Mouse (Mus musculus): ENCODE measurements around the gene Spata2.

The Spata2 gene

GRCm38 (mm10) chr2:167483081-167483826 lies 9.4 kb downstream of the Spata2 start:
- in situ Hi-C loops (cut with MboI, MseI) = no loop called here

GRCm38 (mm10) chr2:167482681-167483080 lies 10.0 kb downstream of the Spata2 start:
- in situ Hi-C loops (cut with MboI, MseI) = no loop called here

- in situ Hi-C loops (cut with MboI, MseI) = no loop called here
Measured at GRCm38 (mm10) chr2:167479501-167479900, 13.2 kb downstream of the Spata2 start.

GRCm38 (mm10) chr2:167478128-167478527 lies 14.6 kb downstream of the Spata2 start:
- in situ Hi-C loops (cut with MboI, MseI) = no loop called here

- in situ Hi-C loops (cut with MboI, MseI) = no loop called here
Measured at GRCm38 (mm10) chr2:167476762-167477161, 15.9 kb downstream of the Spata2 start.

GRCm38 (mm10) chr2:167476200-167476688 lies 16.4 kb downstream of the Spata2 start:
- in situ Hi-C loops (cut with MboI, MseI) = no loop called here

- in situ Hi-C loops (cut with MboI, MseI) = no loop called here
Measured at GRCm38 (mm10) chr2:167475596-167475995, 17.1 kb downstream of the Spata2 start.

GRCm38 (mm10) chr2:167474218-167474617 lies 18.5 kb downstream of the Spata2 start:
- in situ Hi-C loops (cut with MboI, MseI) = no loop called here

GRCm38 (mm10) chr2:167471585-167471984 lies 21.1 kb downstream of the Spata2 start:
- in situ Hi-C loops (cut with MboI, MseI) = no loop called here

GRCm38 (mm10) chr2:167470611-167471010 lies 22.1 kb downstream of the Spata2 start:
- in situ Hi-C loops (cut with MboI, MseI) = no loop called here

- in situ Hi-C loops (cut with MboI, MseI) = no loop called here
Measured at GRCm38 (mm10) chr2:167468444-167468843, 24.2 kb downstream of the Spata2 start.

- in situ Hi-C loops (cut with MboI, MseI) = no loop called here
Measured at GRCm38 (mm10) chr2:167467214-167467613, 25.5 kb downstream of the Spata2 start.

GRCm38 (mm10) chr2:167465951-167466350 lies 26.7 kb downstream of the Spata2 start:
- in situ Hi-C loops (cut with MboI, MseI) = no loop called here

GRCm38 (mm10) chr2:167463802-167464201 lies 28.9 kb downstream of the Spata2 start:
- in situ Hi-C loops (cut with MboI, MseI) = no loop called here

GRCm38 (mm10) chr2:167462954-167463353 lies 29.7 kb downstream of the Spata2 start:
- in situ Hi-C loops (cut with MboI, MseI) = no loop called here

GRCm38 (mm10) chr2:167459071-167459865 lies 33.4 kb downstream of the Spata2 start:
- in situ Hi-C loops (cut with MboI, MseI) = no loop called here

- in situ Hi-C loops (cut with MboI, MseI) = no loop called here
Measured at GRCm38 (mm10) chr2:167458548-167458947, 34.1 kb downstream of the Spata2 start.

GRCm38 (mm10) chr2:167457213-167457612 lies 35.5 kb downstream of the Spata2 start:
- in situ Hi-C loops (cut with MboI, MseI) = no loop called here

GRCm38 (mm10) chr2:167456361-167457020 lies 36.2 kb downstream of the Spata2 start:
- in situ Hi-C loops (cut with MboI, MseI) = no loop called here

GRCm38 (mm10) chr2:167453814-167454213 lies 38.9 kb downstream of the Spata2 start:
- in situ Hi-C loops (cut with MboI, MseI) = no loop called here

- in situ Hi-C loops (cut with MboI, MseI) = no loop called here
Measured at GRCm38 (mm10) chr2:167450647-167451046, 42.0 kb downstream of the Spata2 start.
